Mouse (Mus musculus) CD8-positive naive resting alpha-beta T cell, adult 2 months (primary cell): Measurements from ENCODE around the gene Trim59.

Experiments used
- DNase-seq, 2 experiments: peaks; one replicate each; pipeline ENCODE4 v3.0.0; 2022; ENCODE audit warnings: low read depth in 2 of 2, low spot score in 2 of 2

The Trim59 gene

GRCm38 (mm10) chr3:69005338-69006245 is 39.0 kb downstream of the Trim59 start:
- peak; percentile 32 to 39 for DNase-seq

- peak; percentile 93 for DNase-seq
Measured at GRCm38 (mm10) chr3:69004437-69005337, 39.9 kb downstream of the Trim59 start, which contains the start of the genes Ift80 and Smc4. Gene Ift80 (minus strand): TSS chr3:69004570. Gene Smc4 (plus strand): TSS chr3:69004738.

DNA sequence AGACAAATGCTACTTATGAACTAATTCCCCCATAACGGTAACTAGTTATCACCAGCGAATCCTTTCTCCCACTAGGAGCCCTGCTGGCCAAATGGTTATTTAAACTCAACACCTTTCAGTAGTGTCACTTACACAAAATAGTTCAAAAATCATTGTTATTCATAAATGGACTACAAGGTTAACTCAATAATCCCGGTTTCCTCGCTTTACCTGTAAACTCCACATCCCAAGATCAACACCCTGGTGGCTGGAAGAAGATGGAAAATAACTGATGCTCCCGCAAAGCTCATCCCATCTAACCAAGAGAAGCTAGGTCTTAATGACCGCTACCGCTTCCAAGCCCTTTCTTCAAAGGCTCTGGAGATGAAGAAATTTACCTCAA is 40.5 kb downstream of the Trim59 start:
- no peak for DNase-seq

DNA sequence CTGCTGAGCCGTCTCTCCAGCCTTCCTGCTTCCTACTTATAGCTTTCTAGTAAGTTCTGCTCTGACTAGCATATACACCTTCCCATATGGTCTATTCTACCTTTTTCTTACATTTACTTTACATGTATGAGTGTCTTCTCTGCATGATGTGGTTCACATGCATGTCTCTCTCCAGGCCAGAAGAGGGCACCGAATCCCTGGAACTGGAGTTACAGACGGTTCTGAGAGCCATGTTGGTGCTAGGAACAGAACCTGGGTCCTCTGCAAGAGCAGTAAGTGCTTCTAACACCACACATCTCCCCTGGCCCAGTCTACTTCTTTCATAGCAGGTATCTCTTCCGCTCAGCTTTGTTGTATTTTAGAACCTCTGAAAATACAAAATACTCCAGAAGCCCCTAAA is 41.8 kb downstream of the Trim59 start:
- DNase-seq: no peak

DNA sequence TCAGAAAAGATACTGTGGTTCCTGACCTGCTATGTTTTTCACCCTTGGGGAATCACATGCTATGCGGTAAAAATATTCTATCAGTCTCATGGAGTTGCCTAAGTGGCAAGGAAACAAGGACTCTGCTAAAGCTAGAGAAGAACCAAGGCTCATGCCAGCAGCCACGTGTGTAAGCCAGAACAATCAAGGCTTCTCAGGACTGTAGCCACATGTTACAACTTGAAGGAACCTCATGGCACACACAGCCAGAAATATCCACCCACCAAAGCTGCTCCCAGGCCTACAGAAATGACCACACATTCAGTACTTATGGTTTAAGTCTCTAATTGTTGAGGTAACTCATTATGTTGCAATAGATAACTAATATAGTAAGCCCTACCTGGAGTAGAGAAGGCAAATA is 58.0 kb downstream of the Trim59 start:
- DNase-seq: no peak
